Mouse (Mus musculus): ENCODE results near the gene Diaph2. TPM values are rescaled to one million over a fixed set of nuclear protein-coding genes. Genes with fewer than 3 reads are reported as not detected.
"Not testable (repeated sequence)": the region's sequence is repeated elsewhere in the genome, so short reads cannot be mapped to it uniquely, and the experiment has no call there.

Gene Diaph2
- polyA plus RNA-seq, 1 experiment from 2014 or later: 2.8 TPM

DNA sequence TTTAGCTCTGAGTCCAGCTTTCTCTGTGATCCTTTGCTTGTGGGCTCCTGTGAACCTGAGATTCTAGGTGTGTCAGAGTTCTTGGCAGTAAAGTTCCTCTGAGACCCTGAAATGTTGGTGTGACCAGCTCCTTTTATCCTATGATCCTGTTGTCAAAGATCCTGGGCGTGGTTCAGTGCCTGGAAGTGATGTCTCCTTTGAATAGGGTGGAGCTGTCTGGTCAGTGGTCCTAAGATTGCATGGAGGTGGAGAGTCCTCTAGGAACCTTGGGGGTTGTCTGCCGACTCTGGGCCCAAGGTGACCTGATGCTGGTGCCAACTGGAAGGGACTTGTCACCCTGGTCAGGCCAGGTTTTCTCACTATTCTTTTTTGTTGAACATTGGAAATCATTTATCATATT lies 176.3 kb downstream of the Diaph2 start:
- Histone ChIP-seq H3K4me3 (no peak overlapping the region), H3K9ac (no peak overlapping the region), H3K4me2 (no peak overlapping the region), H3K36me3 (no peaks in the 10 kb centered on the region), H3K4me1 (replicated peaks) (no peaks in the 10 kb centered on the region), H3K27ac (replicated peaks) (no peak overlapping the region), H3K9me3 (no peaks in the 10 kb centered on the region), H3K27me3 (no peaks in the 10 kb centered on the region)
- ATAC-seq (ENCODE audit: low read depth): no peak
- 71% methylated on average over 2 of the region's 2 CpGs for WGBS

DNA sequence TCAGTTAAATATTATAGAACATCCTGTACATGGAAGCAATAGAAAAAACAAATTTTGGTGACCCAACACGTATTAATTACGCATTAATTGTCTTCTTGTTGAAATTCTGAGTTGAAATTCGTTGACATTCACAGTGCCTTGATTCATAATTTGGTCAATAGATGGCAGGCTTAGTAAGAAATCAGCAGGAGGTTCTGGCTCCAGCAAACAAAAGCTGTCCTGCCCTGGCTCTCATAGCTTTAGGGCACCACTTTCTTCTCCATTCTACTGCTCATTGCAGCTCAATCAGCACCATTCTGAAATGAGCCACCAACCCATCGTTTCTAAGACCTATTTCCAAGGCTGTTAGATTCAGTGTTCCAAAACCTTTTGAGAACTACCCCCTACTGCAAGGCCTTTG lies 225.3 kb downstream of the Diaph2 start:
- no peak overlapping the region for H3K4me3 ChIP-seq
- no peak overlapping the region for H3K4me2 ChIP-seq
- no peaks in the 10 kb centered on the region for H3K36me3 ChIP-seq
- H3K4me1 ChIP-seq (replicated peaks): no peaks in the 10 kb centered on the region
- no peak overlapping the region for H3K27ac ChIP-seq (replicated peaks)
- no peak for ATAC-seq (ENCODE audit: low read depth)
- no peak overlapping the region for H3K9ac ChIP-seq
- H3K27me3 ChIP-seq: no peaks in the 10 kb centered on the region
- H3K9me3 ChIP-seq: no peaks in the 10 kb centered on the region
- WGBS: 46% methylated on average over 4 of the region's 4 CpGs

DNA sequence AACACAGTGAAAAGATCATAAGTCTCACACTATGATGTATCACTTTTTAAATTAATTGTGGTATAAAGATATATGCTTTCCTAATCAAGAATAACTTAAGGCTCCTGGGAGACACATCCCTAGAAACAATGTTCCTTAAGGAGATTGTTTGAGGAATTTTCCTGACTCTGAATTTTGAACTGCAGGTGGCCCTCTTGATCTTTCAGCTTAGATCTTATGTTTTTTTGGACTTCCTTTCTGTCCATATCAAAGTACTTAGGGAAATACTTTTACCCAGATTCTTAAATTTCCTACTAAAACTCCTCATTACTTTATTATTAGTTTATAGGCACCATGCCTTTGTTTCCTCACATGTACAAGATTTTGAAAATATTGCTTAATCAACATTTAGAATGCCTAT lies 258.7 kb downstream of the Diaph2 start:
- no peaks in the 10 kb centered on the region for H3K9me3 ChIP-seq
- no peaks in the 10 kb centered on the region for H3K36me3 ChIP-seq
- H3K4me1 ChIP-seq (replicated peaks): no peaks in the 10 kb centered on the region
- H3K27ac ChIP-seq (replicated peaks): no peak overlapping the region
- H3K4me3 ChIP-seq: no peak overlapping the region
- no peak for ATAC-seq (ENCODE audit: low read depth)
- no peaks in the 10 kb centered on the region for H3K27me3 ChIP-seq
- no peak overlapping the region for H3K9ac ChIP-seq
- no peak overlapping the region for H3K4me2 ChIP-seq

DNA sequence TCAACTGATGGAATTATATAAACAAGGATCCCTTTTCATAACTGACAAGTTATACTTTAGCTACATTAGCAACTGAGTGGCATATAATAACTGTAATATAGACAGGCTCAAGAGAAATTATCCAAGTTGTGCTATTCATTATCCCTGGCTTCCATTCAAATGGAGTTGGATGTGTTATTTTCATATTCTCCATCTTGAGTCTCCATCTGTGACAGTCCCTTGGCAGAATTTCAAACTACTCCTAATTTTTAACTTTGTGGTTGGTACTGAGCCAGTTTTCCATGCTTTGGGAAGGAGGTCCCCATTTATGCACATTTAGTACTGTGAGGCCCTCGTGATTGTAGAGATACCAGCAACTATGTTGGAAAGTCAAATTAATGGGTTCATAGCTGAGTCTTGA lies 270.2 kb downstream of the Diaph2 start:
- no peak overlapping the region for H3K4me3 ChIP-seq
- H3K27ac ChIP-seq (replicated peaks): no peak overlapping the region
- H3K4me2 ChIP-seq: no peak overlapping the region
- 70% methylated on average over 1 of the region's 1 CpGs for WGBS
- H3K4me1 ChIP-seq (replicated peaks): no peaks in the 10 kb centered on the region
- no peaks in the 10 kb centered on the region for H3K9me3 ChIP-seq
- ATAC-seq (ENCODE audit: low read depth): no peak
- H3K9ac ChIP-seq: no peak overlapping the region
- H3K27me3 ChIP-seq: no peaks in the 10 kb centered on the region
- H3K36me3 ChIP-seq: no peaks in the 10 kb centered on the region

DNA sequence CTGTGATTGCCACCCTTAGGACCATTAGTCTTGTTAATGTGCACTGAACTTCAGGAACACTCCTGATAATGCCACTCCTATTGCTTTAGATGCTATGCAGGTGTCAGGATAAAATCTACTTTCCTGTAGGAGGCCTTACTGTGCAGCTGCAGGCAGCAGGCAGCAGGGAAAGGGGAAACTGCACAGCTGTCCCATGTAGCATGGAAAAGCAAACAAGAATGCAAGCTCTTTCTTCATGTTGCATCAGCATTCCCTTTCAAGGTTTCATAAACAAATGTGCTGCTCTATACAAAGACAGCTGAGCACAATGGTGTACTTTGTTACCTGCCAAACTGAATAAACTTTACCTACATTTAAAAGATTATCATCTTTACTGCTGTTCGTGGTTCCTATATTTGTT lies 295.0 kb downstream of the Diaph2 start:
- Histone ChIP-seq H3K36me3 (no peaks in the 10 kb centered on the region), H3K27me3 (no peaks in the 10 kb centered on the region), H3K9ac (no peak overlapping the region), H3K27ac (replicated peaks) (no peak overlapping the region), H3K4me3 (no peak overlapping the region), H3K9me3 (no peaks in the 10 kb centered on the region), H3K4me2 (no peak overlapping the region), H3K4me1 (replicated peaks) (no peaks in the 10 kb centered on the region)
- WGBS: 68% methylated on average over 1 of the region's 1 CpGs
- ATAC-seq (ENCODE audit: low read depth): no peak

DNA sequence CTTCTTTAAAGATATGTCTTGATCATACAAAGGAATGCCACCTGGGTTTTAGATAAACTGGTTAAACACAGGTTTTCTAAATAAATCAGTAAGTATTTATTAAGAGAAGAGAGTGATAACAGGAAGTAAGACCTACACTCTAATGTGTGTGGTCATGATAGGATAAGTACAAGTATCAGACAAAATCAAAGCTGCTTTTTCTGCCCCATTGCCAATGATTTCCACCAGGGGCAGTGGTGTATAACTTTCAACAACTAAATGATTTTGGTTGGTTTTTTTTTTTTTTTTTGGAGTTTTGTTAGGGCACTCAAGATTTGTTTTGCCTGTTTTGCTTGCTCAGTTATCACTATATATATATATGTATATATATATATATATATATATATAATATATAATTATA lies 399.7 kb downstream of the Diaph2 start:
- H3K4me1 ChIP-seq (replicated peaks): no peaks in the 10 kb centered on the region
- no peak overlapping the region for H3K4me2 ChIP-seq
- H3K4me3 ChIP-seq: no peak overlapping the region
- no peak overlapping the region for H3K27ac ChIP-seq (replicated peaks)
- H3K9me3 ChIP-seq: no peaks in the 10 kb centered on the region
- H3K9ac ChIP-seq: no peak overlapping the region
- no peaks in the 10 kb centered on the region for H3K36me3 ChIP-seq
- ATAC-seq (ENCODE audit: low read depth): no peak
- H3K27me3 ChIP-seq: no peaks in the 10 kb centered on the region

DNA sequence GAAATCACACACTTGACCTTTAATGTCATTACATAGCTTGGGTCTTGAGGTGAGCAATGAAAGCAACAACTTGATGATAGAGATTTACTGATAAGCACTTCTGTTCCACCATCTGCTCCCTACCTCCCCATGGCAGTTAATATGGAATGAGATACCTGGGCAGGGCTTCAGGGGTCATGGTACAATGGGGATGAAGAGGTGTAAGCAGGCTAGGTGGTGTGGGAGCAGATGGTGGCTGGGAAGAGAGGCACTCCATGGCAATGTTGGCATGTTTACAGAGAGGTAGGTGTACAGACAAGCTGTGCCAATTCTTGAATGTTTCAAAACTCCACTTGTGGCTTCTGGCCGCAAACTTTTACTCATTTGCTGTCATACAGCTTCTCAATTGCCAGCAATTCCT lies 402.6 kb downstream of the Diaph2 start:
- H3K4me3 ChIP-seq: no peak overlapping the region
- H3K27ac ChIP-seq (replicated peaks): no peak overlapping the region
- 90% methylated on average over 1 of the region's 1 CpGs for WGBS
- no peak for ATAC-seq (ENCODE audit: low read depth)
- no peaks in the 10 kb centered on the region for H3K36me3 ChIP-seq
- no peaks in the 10 kb centered on the region for H3K27me3 ChIP-seq
- H3K4me1 ChIP-seq (replicated peaks): no peaks in the 10 kb centered on the region
- no peak overlapping the region for H3K9ac ChIP-seq
- no peaks in the 10 kb centered on the region for H3K9me3 ChIP-seq
- no peak overlapping the region for H3K4me2 ChIP-seq

DNA sequence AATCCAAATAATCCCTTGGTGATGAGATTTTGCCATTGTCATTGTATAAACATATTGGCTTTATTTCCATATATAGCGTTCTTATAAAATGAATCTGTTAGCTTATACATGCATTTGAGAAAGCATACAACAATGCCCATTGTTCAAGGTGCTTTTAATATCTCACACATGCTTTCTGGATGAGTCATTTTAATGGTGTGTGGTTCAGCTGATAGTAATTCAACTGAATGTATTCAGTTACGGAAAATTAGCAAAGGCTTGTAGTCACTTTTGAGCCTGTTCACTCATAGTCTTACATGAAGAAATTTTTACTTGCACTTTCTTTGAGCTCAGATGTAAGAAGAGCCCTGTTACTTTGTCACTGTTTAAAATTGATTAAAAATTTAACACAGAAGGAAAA lies 423.6 kb downstream of the Diaph2 start:
- 77% methylated on average over 2 of the region's 2 CpGs for WGBS
- Histone ChIP-seq H3K4me1 (replicated peaks) (no peaks in the 10 kb centered on the region), H3K4me3 (no peak overlapping the region), H3K4me2 (no peak overlapping the region), H3K27ac (replicated peaks) (no peak overlapping the region), H3K9me3 (no peaks in the 10 kb centered on the region), H3K9ac (no peak overlapping the region), H3K36me3 (no peaks in the 10 kb centered on the region), H3K27me3 (no peaks in the 10 kb centered on the region)
- ATAC-seq (ENCODE audit: low read depth): no peak

DNA sequence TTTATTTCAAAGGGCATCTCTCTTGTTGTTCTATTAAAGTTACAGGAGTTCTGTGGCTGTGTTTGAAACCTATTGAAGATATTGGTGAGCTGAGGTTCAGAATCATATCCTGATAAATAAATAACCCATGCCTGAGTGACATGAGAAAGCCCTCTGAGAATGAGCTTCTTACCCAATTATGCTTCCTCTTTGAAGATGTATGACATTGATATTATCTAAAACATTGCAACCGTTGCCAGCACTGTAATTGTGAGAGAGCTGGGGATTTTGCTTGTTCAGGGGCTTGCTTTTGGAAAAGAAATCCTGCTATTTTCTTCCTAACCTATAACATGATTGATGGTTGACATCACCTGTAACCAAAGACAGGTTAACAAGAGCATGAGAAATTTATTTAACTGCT lies 438.3 kb downstream of the Diaph2 start:
- whole genome bisulfite sequencing: 65% methylated on average over 1 of the region's 1 CpGs
- Histone ChIP-seq H3K9ac (no peak overlapping the region), H3K4me1 (replicated peaks) (no peaks in the 10 kb centered on the region), H3K27me3 (no peaks in the 10 kb centered on the region), H3K4me3 (no peak overlapping the region), H3K9me3 (no peaks in the 10 kb centered on the region), H3K27ac (replicated peaks) (no peak overlapping the region), H3K36me3 (no peaks in the 10 kb centered on the region), H3K4me2 (no peak overlapping the region)
- ATAC-seq (ENCODE audit: low read depth): no peak

DNA sequence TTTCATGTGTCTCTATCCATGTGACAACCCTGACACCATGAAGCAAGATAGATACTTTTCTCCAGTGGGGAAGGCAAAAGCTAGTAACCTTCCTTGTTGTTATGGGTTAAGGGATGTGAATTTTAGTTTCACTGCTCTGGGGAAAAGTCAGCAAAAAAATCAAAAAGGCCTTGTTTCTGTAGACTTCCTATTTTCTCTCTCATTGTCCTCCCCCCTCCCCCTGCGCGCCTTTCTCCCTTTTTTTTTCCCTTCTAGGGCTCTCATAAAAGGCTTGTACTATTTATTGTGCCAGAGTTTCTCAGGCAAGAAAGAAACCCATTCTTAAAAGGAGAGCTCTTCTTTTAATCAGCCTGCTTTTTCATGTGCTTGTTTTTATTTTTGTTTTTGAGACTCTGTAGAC lies 438.9 kb downstream of the Diaph2 start:
- no peaks in the 10 kb centered on the region for H3K9me3 ChIP-seq
- no peaks in the 10 kb centered on the region for H3K4me1 ChIP-seq (replicated peaks)
- WGBS: 65% methylated on average over 2 of the region's 2 CpGs
- H3K27me3 ChIP-seq: no peaks in the 10 kb centered on the region
- H3K9ac ChIP-seq: no peak overlapping the region
- no peaks in the 10 kb centered on the region for H3K36me3 ChIP-seq
- H3K4me3 ChIP-seq: no peak overlapping the region
- ATAC-seq (ENCODE audit: low read depth): no peak
- H3K27ac ChIP-seq (replicated peaks): no peak overlapping the region
- no peak overlapping the region for H3K4me2 ChIP-seq

DNA sequence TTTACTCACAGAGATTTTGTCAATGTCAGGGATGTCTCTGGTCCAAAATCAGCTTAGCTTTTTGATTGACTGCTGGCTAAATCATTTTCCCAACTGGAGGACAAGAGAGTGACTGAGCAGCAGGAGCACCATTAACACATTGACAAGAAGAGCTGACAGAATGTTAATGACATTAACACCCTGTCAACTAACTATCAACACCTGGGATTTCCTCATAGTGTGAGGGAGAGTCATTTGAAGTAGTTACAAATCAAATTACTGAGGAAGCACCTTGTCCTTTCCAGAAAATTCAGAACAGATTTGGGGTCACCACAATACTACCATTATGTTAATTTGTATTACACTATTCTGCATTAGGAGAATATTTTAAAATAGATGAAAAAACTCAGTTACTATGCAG lies 439.7 kb downstream of the Diaph2 start:
- no peak overlapping the region for H3K4me3 ChIP-seq
- no peak overlapping the region for H3K9ac ChIP-seq
- no peaks in the 10 kb centered on the region for H3K4me1 ChIP-seq (replicated peaks)
- no peak overlapping the region for H3K4me2 ChIP-seq
- H3K27me3 ChIP-seq: no peaks in the 10 kb centered on the region
- no peak for ATAC-seq (ENCODE audit: low read depth)
- H3K36me3 ChIP-seq: no peaks in the 10 kb centered on the region
- H3K9me3 ChIP-seq: no peaks in the 10 kb centered on the region
- no peak overlapping the region for H3K27ac ChIP-seq (replicated peaks)

DNA sequence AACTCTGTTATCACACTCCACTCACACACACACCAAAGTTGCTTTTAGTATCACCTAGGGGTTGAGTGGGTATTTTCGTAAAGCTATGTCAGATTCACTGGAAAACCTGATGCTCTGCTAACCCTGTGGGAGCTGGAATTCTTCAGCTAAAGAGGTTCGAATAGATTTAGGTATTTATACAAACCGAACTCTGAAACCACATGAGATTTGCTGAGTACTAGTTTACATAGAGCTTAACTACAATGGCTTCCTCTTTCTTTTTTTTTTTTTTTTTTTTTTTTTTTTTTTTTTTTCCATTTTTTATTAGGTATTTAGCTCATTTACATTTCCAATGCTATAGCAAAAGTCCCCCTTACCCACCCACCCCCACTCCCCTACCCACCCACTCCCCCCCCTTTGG lies 447.9 kb downstream of the Diaph2 start:
- not testable (repeated sequence) for H3K4me1 ChIP-seq (replicated peaks); H3K4me2 ChIP-seq; ATAC-seq (ENCODE audit: low read depth); H3K9me3 ChIP-seq; H3K36me3 ChIP-seq; H3K4me3 ChIP-seq; H3K27ac ChIP-seq (replicated peaks); H3K9ac ChIP-seq; H3K27me3 ChIP-seq
- WGBS: 90% methylated on average over 3 of the region's 3 CpGs

DNA sequence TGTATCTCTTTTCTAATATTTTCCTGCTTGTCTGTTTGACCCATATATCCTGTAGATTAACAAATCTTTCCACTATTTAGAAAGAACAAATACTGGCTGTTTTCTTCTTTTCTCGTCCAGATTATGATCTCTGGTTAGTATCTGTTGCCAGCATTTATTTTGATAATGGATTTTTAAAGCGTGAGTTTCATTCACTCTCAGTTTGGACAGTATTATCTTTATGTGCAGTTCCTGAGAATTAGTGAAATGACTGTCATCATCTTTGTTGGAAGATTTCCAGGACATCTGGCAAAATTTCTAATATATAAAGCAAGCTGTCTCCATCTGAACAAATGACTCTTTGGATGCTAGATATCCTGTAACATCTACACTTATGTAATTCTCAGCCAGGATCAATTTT lies 455.7 kb downstream of the Diaph2 start:
- WGBS: 61% methylated on average over 2 of the region's 2 CpGs
- Histone ChIP-seq H3K4me2 (no peak overlapping the region), H3K4me1 (replicated peaks) (no peaks in the 10 kb centered on the region), H3K36me3 (no peaks in the 10 kb centered on the region), H3K9ac (no peak overlapping the region), H3K27me3 (no peaks in the 10 kb centered on the region), H3K27ac (replicated peaks) (no peak overlapping the region), H3K9me3 (no peaks in the 10 kb centered on the region), H3K4me3 (no peak overlapping the region)
- no peak for ATAC-seq (ENCODE audit: low read depth)

DNA sequence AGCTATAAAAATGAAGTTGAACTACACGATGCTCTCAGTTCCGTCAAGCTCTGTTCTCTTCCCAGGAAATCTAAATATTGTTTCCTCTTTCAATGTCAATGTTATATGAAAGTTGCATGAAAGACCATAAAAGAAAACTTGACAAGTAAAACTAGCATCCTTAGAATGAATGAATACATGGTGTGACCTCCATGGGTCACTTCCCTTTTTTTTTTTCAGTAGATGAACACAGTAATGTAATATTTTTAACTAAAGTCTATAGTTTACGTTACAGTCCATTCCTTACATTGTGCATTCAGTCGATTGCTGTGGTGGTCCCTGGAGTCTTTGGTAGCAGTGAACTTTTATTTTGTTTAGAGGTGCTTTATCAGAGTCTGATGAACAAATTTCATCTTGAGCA lies 462.7 kb downstream of the Diaph2 start:
- Histone ChIP-seq H3K4me3 (no peak overlapping the region), H3K36me3 (no peaks in the 10 kb centered on the region), H3K9me3 (no peaks in the 10 kb centered on the region), H3K4me1 (replicated peaks) (no peaks in the 10 kb centered on the region), H3K27me3 (no peaks in the 10 kb centered on the region), H3K9ac (no peak overlapping the region), H3K27ac (replicated peaks) (no peak overlapping the region), H3K4me2 (no peak overlapping the region)
- 94% methylated on average over 4 of the region's 4 CpGs for WGBS
- no peak for ATAC-seq (ENCODE audit: low read depth)
